Mouse (Mus musculus): ENCODE measurements around the gene Farp1. TPM values are rescaled to one million over a fixed set of nuclear protein-coding genes. Genes with fewer than 3 reads are reported as not detected.

Gene Farp1
- polyA plus RNA-seq, 1 experiment from 2014 or later, result 45.2 TPM

- no peaks in the 10 kb centered on the region for H3K9me3 ChIP-seq (ENCODE audit: control insufficient read depth, low read length)
- no peak overlapping the region for H3K4me2 ChIP-seq (replicated peaks)
- H3K4me3 ChIP-seq (replicated peaks; ENCODE audit: low read length), result no peak overlapping the region
- H3K27ac ChIP-seq, result no peak overlapping the region
- peaks cover 4% of the 10 kb centered on the region; the same call in 1 of the 2 replicates for H3K36me3 ChIP-seq (replicated peaks; ENCODE audit: control insufficient read depth, insufficient read depth)
- ATAC-seq (ENCODE audit: low FRiP score), result no peak
- H3K27me3 ChIP-seq (ENCODE audit: control insufficient read depth, insufficient read depth, low read length), result no peaks in the 10 kb centered on the region
- DNase-seq (ENCODE audit: low spot score), result no peak
- peaks cover 25% of the 10 kb centered on the region for H3K4me1 ChIP-seq (replicated peaks; ENCODE audit: control insufficient read depth, insufficient read depth, low read length)
- WGBS, result 29% methylated on average over 1 of the region's 1 CpGs
- no peak overlapping the region for H3K9ac ChIP-seq
Measured at GRCm38 (mm10) chr14:121064726-121065125, 29.7 kb downstream of the Farp1 start.

GRCm38 (mm10) chr14:121073093-121073866, 38.3 kb downstream of the Farp1 start:
- DNase-seq (ENCODE audit: low spot score) (no peak), ATAC-seq (ENCODE audit: low FRiP score) (no peak)
- 98% methylated on average over 5 of the region's 5 CpGs for WGBS
- H3K9ac ChIP-seq, result no peak overlapping the region
- no peaks in the 10 kb centered on the region for H3K27me3 ChIP-seq (ENCODE audit: control insufficient read depth, insufficient read depth, low read length)
- no peaks in the 10 kb centered on the region for H3K9me3 ChIP-seq (ENCODE audit: control insufficient read depth, low read length)
- H3K27ac ChIP-seq, result no peak overlapping the region
- H3K4me1 ChIP-seq (replicated peaks; ENCODE audit: control insufficient read depth, insufficient read depth, low read length), result no peaks in the 10 kb centered on the region
- no peak overlapping the region for H3K4me2 ChIP-seq (replicated peaks)
- peaks cover 5% of the 10 kb centered on the region; the same call in 1 of the 2 replicates for H3K36me3 ChIP-seq (replicated peaks; ENCODE audit: control insufficient read depth, insufficient read depth)
- H3K4me3 ChIP-seq (replicated peaks; ENCODE audit: low read length), result no peak overlapping the region

- ATAC-seq (ENCODE audit: low FRiP score), result no peak
- no peak overlapping the region for H3K4me2 ChIP-seq (replicated peaks)
- H3K36me3 ChIP-seq (replicated peaks; ENCODE audit: control insufficient read depth, insufficient read depth), result peaks cover 5% of the 10 kb centered on the region
- no peaks in the 10 kb centered on the region for H3K27me3 ChIP-seq (ENCODE audit: control insufficient read depth, insufficient read depth, low read length)
- H3K4me3 ChIP-seq (replicated peaks; ENCODE audit: low read length), result no peak overlapping the region
- DNase-seq (ENCODE audit: low spot score), result no peak
- H3K27ac ChIP-seq, result no peak overlapping the region
- H3K9ac ChIP-seq, result no peak overlapping the region
- H3K9me3 ChIP-seq (ENCODE audit: control insufficient read depth, low read length), result no peaks in the 10 kb centered on the region
- H3K4me1 ChIP-seq (replicated peaks; ENCODE audit: control insufficient read depth, insufficient read depth, low read length), result no peaks in the 10 kb centered on the region
- 88% methylated on average over 2 of the region's 2 CpGs for WGBS
Measured at GRCm38 (mm10) chr14:121074197-121074734, 39.3 kb downstream of the Farp1 start.

- H3K9me3 ChIP-seq (ENCODE audit: control insufficient read depth, low read length), result no peaks in the 10 kb centered on the region
- DNase-seq (ENCODE audit: low spot score), result no peak
- no peak overlapping the region for H3K9ac ChIP-seq
- peaks cover 9% of the 10 kb centered on the region for H3K4me1 ChIP-seq (replicated peaks; ENCODE audit: control insufficient read depth, insufficient read depth, low read length)
- H3K27me3 ChIP-seq (ENCODE audit: control insufficient read depth, insufficient read depth, low read length), result no peaks in the 10 kb centered on the region
- no peak overlapping the region for H3K4me2 ChIP-seq (replicated peaks)
- WGBS, result 84% methylated on average over 5 of the region's 5 CpGs
- no peak overlapping the region for H3K4me3 ChIP-seq (replicated peaks; ENCODE audit: low read length)
- ATAC-seq (ENCODE audit: low FRiP score), result no peak
- no peak overlapping the region for H3K27ac ChIP-seq
- H3K36me3 ChIP-seq (replicated peaks; ENCODE audit: control insufficient read depth, insufficient read depth), result no peaks in the 10 kb centered on the region; the same call in 1 of the 2 replicates
Measured at GRCm38 (mm10) chr14:121080739-121081138, 45.7 kb downstream of the Farp1 start.

GRCm38 (mm10) chr14:121082341-121082740, 47.3 kb downstream of the Farp1 start:
- ATAC-seq (ENCODE audit: low FRiP score) (0 out of 2 replicates have a peak, but pooled peaks have one; percentile 64), DNase-seq (ENCODE audit: low spot score) (no peak)
- Histone ChIP-seq H3K27me3 (ENCODE audit: control insufficient read depth, insufficient read depth, low read length) (no peaks in the 10 kb centered on the region), H3K27ac (peak overlapping the region; percentile 79), H3K4me1 (replicated peaks; ENCODE audit: control insufficient read depth, insufficient read depth, low read length) (peaks cover 9% of the 10 kb centered on the region), H3K4me3 (replicated peaks; ENCODE audit: low read length) (no peak overlapping the region), H3K9ac (no peak overlapping the region; the same call in 1 of the 2 replicates), H3K9me3 (ENCODE audit: control insufficient read depth, low read length) (no peaks in the 10 kb centered on the region), H3K36me3 (replicated peaks; ENCODE audit: control insufficient read depth, insufficient read depth) (no peaks in the 10 kb centered on the region; the same call in 1 of the 2 replicates), H3K4me2 (replicated peaks) (no peak overlapping the region)
- 59% methylated on average over 7 of the region's 7 CpGs for WGBS

- H3K4me2 ChIP-seq (replicated peaks), result no peak overlapping the region
- no peak overlapping the region; the same call in 1 of the 2 replicates for H3K9ac ChIP-seq
- WGBS, result 48% methylated on average over 2 of the region's 2 CpGs
- H3K4me3 ChIP-seq (replicated peaks; ENCODE audit: low read length), result no peak overlapping the region
- DNase-seq (ENCODE audit: low spot score) (no peak), ATAC-seq (ENCODE audit: low FRiP score) (0 out of 2 replicates have a peak, but pooled peaks have one; percentile 22)
- no peaks in the 10 kb centered on the region for H3K27me3 ChIP-seq (ENCODE audit: control insufficient read depth, insufficient read depth, low read length)
- H3K4me1 ChIP-seq (replicated peaks; ENCODE audit: control insufficient read depth, insufficient read depth, low read length), result peaks cover 9% of the 10 kb centered on the region
- no peaks in the 10 kb centered on the region; the same call in 1 of the 2 replicates for H3K36me3 ChIP-seq (replicated peaks; ENCODE audit: control insufficient read depth, insufficient read depth)
- no peaks in the 10 kb centered on the region for H3K9me3 ChIP-seq (ENCODE audit: control insufficient read depth, low read length)
- H3K27ac ChIP-seq, result peak overlapping the region; percentile 79
Measured at GRCm38 (mm10) chr14:121082793-121083192, 47.8 kb downstream of the Farp1 start.

- DNase-seq (ENCODE audit: low spot score), result no peak
- Histone ChIP-seq H3K27ac (peak overlapping the region; percentile 64; the same call in 1 of the 2 replicates), H3K36me3 (replicated peaks; ENCODE audit: control insufficient read depth, insufficient read depth) (no peaks in the 10 kb centered on the region; the same call in 1 of the 2 replicates), H3K4me3 (replicated peaks; ENCODE audit: low read length) (no peak overlapping the region), H3K27me3 (ENCODE audit: control insufficient read depth, insufficient read depth, low read length) (no peaks in the 10 kb centered on the region), H3K4me2 (replicated peaks) (no peak overlapping the region), H3K9ac (no peak overlapping the region), H3K9me3 (ENCODE audit: control insufficient read depth, low read length) (no peaks in the 10 kb centered on the region), H3K4me1 (replicated peaks; ENCODE audit: control insufficient read depth, insufficient read depth, low read length) (peaks cover 9% of the 10 kb centered on the region)
- 79% methylated on average over 3 of the region's 3 CpGs for WGBS
- no peak for ATAC-seq (ENCODE audit: low FRiP score)
Measured at GRCm38 (mm10) chr14:121083352-121083751, 48.4 kb downstream of the Farp1 start.

- Histone ChIP-seq H3K4me1 (replicated peaks; ENCODE audit: control insufficient read depth, insufficient read depth, low read length) (no peaks in the 10 kb centered on the region), H3K4me2 (replicated peaks) (no peak overlapping the region), H3K27ac (no peak overlapping the region), H3K9me3 (ENCODE audit: control insufficient read depth, low read length) (no peaks in the 10 kb centered on the region), H3K36me3 (replicated peaks; ENCODE audit: control insufficient read depth, insufficient read depth) (peaks cover 2% of the 10 kb centered on the region; the same call in 1 of the 2 replicates), H3K4me3 (replicated peaks; ENCODE audit: low read length) (no peak overlapping the region), H3K9ac (no peak overlapping the region), H3K27me3 (ENCODE audit: control insufficient read depth, insufficient read depth, low read length) (no peaks in the 10 kb centered on the region)
- no peak for DNase-seq (ENCODE audit: low spot score)
- ATAC-seq (ENCODE audit: low FRiP score), result no peak
- 79% methylated on average over 9 of the region's 9 CpGs for WGBS
Measured at GRCm38 (mm10) chr14:121092517-121092916, 57.5 kb downstream of the Farp1 start.

- no peak overlapping the region for H3K4me2 ChIP-seq (replicated peaks)
- H3K4me3 ChIP-seq (replicated peaks; ENCODE audit: low read length), result no peak overlapping the region
- WGBS, result 75% methylated on average over 6 of the region's 6 CpGs
- no peaks in the 10 kb centered on the region for H3K4me1 ChIP-seq (replicated peaks; ENCODE audit: control insufficient read depth, insufficient read depth, low read length)
- ATAC-seq (ENCODE audit: low FRiP score), result no peak
- H3K27me3 ChIP-seq (ENCODE audit: control insufficient read depth, insufficient read depth, low read length), result no peaks in the 10 kb centered on the region
- DNase-seq (ENCODE audit: low spot score), result no peak
- H3K9me3 ChIP-seq (ENCODE audit: control insufficient read depth, low read length), result no peaks in the 10 kb centered on the region
- H3K9ac ChIP-seq, result no peak overlapping the region
- peaks cover 2% of the 10 kb centered on the region; the same call in 1 of the 2 replicates for H3K36me3 ChIP-seq (replicated peaks; ENCODE audit: control insufficient read depth, insufficient read depth)
- no peak overlapping the region for H3K27ac ChIP-seq
Measured at GRCm38 (mm10) chr14:121093860-121094259, 58.9 kb downstream of the Farp1 start.

Data from hindbrain, embryonic 14.5 days (tissue).